Mouse (Mus musculus) MEL (cell line): ENCODE measurements around the gene Vmn1r1. TPM values are rescaled to one million over a fixed set of nuclear protein-coding genes. Genes with fewer than 3 reads are reported as not detected.

Experiments used
- DNase-seq: peaks from one replicate; pipeline ENCODE4 v3.0.0; 2011; ENCODE audit warnings: low read depth, low spot score
- H3K27ac ChIP-seq: 2 replicates; pipeline ENCODE4 v1.5.1; 2012; ENCODE audit warnings: low read depth, mild to moderate bottlenecking, control low read depth, low read length, moderate library complexity; ENCODE audit not compliant: control insufficient read depth
- H3K27me3 ChIP-seq, 2 experiments: fragments of 150-350 bp in 1 of 2; sonication (generic) in 1 of 2; 2 replicates each; pipeline ENCODE4 v1.6.1; 2012; ENCODE audit warnings: low read length in 2 of 2, mild to moderate bottlenecking in 2 of 2, improper control_type of control experiment in 1 of 2, moderate library complexity in 1 of 2; ENCODE audit not compliant: insufficient read depth in 2 of 2, control insufficient read depth in 1 of 2
- H3K36me3 ChIP-seq, 2 experiments: 2 replicates each; pipeline ENCODE4 v1.6.1; 2012 to 2014; ENCODE audit warnings: low read length in 2 of 2, improper control_type of control experiment in 1 of 2, inconsistent platforms in 1 of 2, mild to moderate bottlenecking in 1 of 2; ENCODE audit not compliant: insufficient read depth in 2 of 2, control insufficient read depth in 1 of 2
- H3K4me1 ChIP-seq, 2 experiments: fragments of 150-350 bp in 1 of 2; sonication (generic) in 1 of 2; 2 replicates each; pipeline ENCODE4 v1.6.1; 2012; ENCODE audit warnings: low read length in 2 of 2, improper control_type of control experiment in 1 of 2, mild to moderate bottlenecking in 1 of 2; ENCODE audit not compliant: insufficient read depth in 2 of 2, control insufficient read depth in 1 of 2
- H3K4me3 ChIP-seq, 2 experiments: fragments of 150-350 bp in 1 of 2; sonication (generic) in 1 of 2; 2 replicates each; pipeline ENCODE4 v1.5.1; 2012; ENCODE audit warnings: low read depth in 2 of 2, low read length in 2 of 2, mild to moderate bottlenecking in 2 of 2, moderate library complexity in 2 of 2, control low read depth in 1 of 2, improper control_type of control experiment in 1 of 2; ENCODE audit not compliant: control insufficient read depth in 1 of 2, insufficient read depth in 1 of 2
- H3K79me2 ChIP-seq: 2 replicates; pipeline ENCODE4 v1.6.1; 2012; ENCODE audit warnings: mild to moderate bottlenecking, low read length, moderate library complexity; ENCODE audit not compliant: control insufficient read depth, poor library complexity, insufficient read depth
- H3K9ac ChIP-seq: 2 replicates; pipeline ENCODE4 v1.6.1; 2012; ENCODE audit warnings: low read depth, mild to moderate bottlenecking, control low read depth, low read length, moderate library complexity; ENCODE audit not compliant: control insufficient read depth, poor library complexity, severe bottlenecking
- H3K9me3 ChIP-seq: fragments of 150-350 bp; sonication (generic); replicated peaks from 2 replicates; pipeline ENCODE4 v1.6.1; 2012; ENCODE audit warnings: mild to moderate bottlenecking, low read length, improper control_type of control experiment, moderate library complexity; ENCODE audit not compliant: insufficient read depth
- CHD1 ChIP-seq: IDR thresholded peaks from 2 replicates; pipeline ENCODE4 v1.6.1; 2012; ENCODE audit warnings: low read depth, mild to moderate bottlenecking, inconsistent platforms, low read length, improper control_type of control experiment
- CTCF ChIP-seq, 3 experiments: IDR thresholded peaks in 2 of 3; conservative IDR thresholded peaks in 1 of 3; 2 replicates each; pipeline ENCODE4 v1.5.1; 2011 to 2012; ENCODE audit warnings: low read length in 3 of 3, low read depth in 2 of 3, mild to moderate bottlenecking in 2 of 3, improper control_type of control experiment in 1 of 3, inconsistent platforms in 1 of 3, mixed read lengths in 1 of 3, moderate library complexity in 1 of 3; ENCODE audit not compliant: control insufficient read depth in 1 of 3, insufficient read depth in 1 of 3, poor library complexity in 1 of 3, severe bottlenecking in 1 of 3
- ELF1 ChIP-seq: IDR thresholded peaks from 2 replicates; pipeline ENCODE4 v1.6.1; 2014; ENCODE audit warnings: low read depth, mild to moderate bottlenecking, inconsistent platforms, low read length, improper control_type of control experiment, moderate library complexity
- EP300 ChIP-seq, 2 experiments: IDR thresholded peaks; 2 replicates each; pipeline ENCODE4 v1.6.1; 2011; ENCODE audit warnings: improper control_type of control experiment in 2 of 2, low read length in 2 of 2, low read depth in 1 of 2, mild to moderate bottlenecking in 1 of 2
- GATA1 ChIP-seq: IDR thresholded peaks from 2 replicates; pipeline ENCODE4 v1.6.1; 2011; ENCODE audit warnings: low read depth, low read length, improper control_type of control experiment
- JUND ChIP-seq: IDR thresholded peaks from 2 replicates; pipeline ENCODE4 v1.6.1; 2011; ENCODE audit warnings: low read depth, mild to moderate bottlenecking, improper control_type of control experiment, low read length
- MAX ChIP-seq: IDR thresholded peaks from 2 replicates; pipeline ENCODE4 v1.6.1; 2011; ENCODE audit warnings: low read length, improper control_type of control experiment
- MYB ChIP-seq: IDR thresholded peaks from 2 replicates; pipeline ENCODE4 v1.6.1; 2011; ENCODE audit warnings: mild to moderate bottlenecking, low read depth, low read length, improper control_type of control experiment
- NELFE ChIP-seq: IDR thresholded peaks from 2 replicates; pipeline ENCODE4 v1.6.1; 2011; ENCODE audit warnings: low read depth, low read length, improper control_type of control experiment
- POLR2AphosphoS5 ChIP-seq: IDR thresholded peaks from 2 replicates; pipeline ENCODE4 v1.6.1; 2012; ENCODE audit warnings: low read depth, borderline replicate concordance, mild to moderate bottlenecking, inconsistent platforms, low read length, moderate library complexity, mixed read lengths
- RCOR1 ChIP-seq: IDR thresholded peaks from 2 replicates; pipeline ENCODE4 v1.6.1; 2012; ENCODE audit warnings: low read depth, mild to moderate bottlenecking, inconsistent platforms, low read length, improper control_type of control experiment
- SMC3 ChIP-seq: IDR thresholded peaks from 2 replicates; pipeline ENCODE4 v1.6.1; 2011; ENCODE audit warnings: low read depth, low read length, improper control_type of control experiment
- TBP ChIP-seq: IDR thresholded peaks from 2 replicates; pipeline ENCODE4 v1.8.0; 2011; ENCODE audit warnings: low read depth, low read length, improper control_type of control experiment
- UBTF ChIP-seq: IDR thresholded peaks from 2 replicates; pipeline ENCODE4 v1.6.1; 2012; ENCODE audit warnings: low read depth, mild to moderate bottlenecking, inconsistent platforms, low read length, improper control_type of control experiment, moderate library complexity, borderline replicate concordance; ENCODE audit not compliant: insufficient read depth
- USF2 ChIP-seq, 2 experiments: IDR thresholded peaks; 2 replicates each; pipeline ENCODE4 v1.6.1; 2011 to 2012; ENCODE audit warnings: improper control_type of control experiment in 2 of 2, low read length in 2 of 2, borderline replicate concordance in 1 of 2, inconsistent platforms in 1 of 2, low read depth in 1 of 2, mild to moderate bottlenecking in 1 of 2; ENCODE audit not compliant: insufficient read depth in 1 of 2
- ZC3H11A ChIP-seq: IDR thresholded peaks from 2 replicates; pipeline ENCODE4 v1.6.1; 2012; ENCODE audit warnings: low read depth, mild to moderate bottlenecking, inconsistent platforms, low read length, improper control_type of control experiment
- polyA plus RNA-seq, 2 experiments: library from polyadenylated mRNA; stranded (reverse) in 1 of 2; unstranded in 1 of 2; fragments of >175 nt in 1 of 2; fragments of >200 nt in 1 of 2; gene quantifications; 2 replicates each; pipeline versions ENCODE4 v1.2.1 to v1.2.4; 2012; ENCODE audit warnings: low replicate concordance in 2 of 2, low read depth in 1 of 2; ENCODE audit not compliant: insufficient read length in 2 of 2, insufficient read depth in 1 of 2, missing spikeins in 1 of 2
- total RNA-seq: library from RNA; depleted of rRNA; stranded (reverse); fragments of 300-350 nt; gene quantifications from 2 replicates; pipeline ENCODE4 v1.2.3, GENCODE M21; 2012; rRNA removed

Vmn1r1 gene
- total and polyA plus RNA-seq, 3 experiments, result 0.07 TPM; not detected in 2

- no peak for TF ChIP-seq GATA1
- TF ChIP-seq EP300 (IDR thresholded peaks at IDR 0.05; ENCODE audit: low read depth in 1 of 2, low read length in 2 of 2), result no peak
- TF ChIP-seq CHD1, result no peak
- TF ChIP-seq, all 39 proteins: peak for 0
Observed at GRCm38 (mm10) chr1:182107251-182107650, 57.0 kb downstream of the Vmn1r1 start (continued).

- no peak overlapping the region for H3K9ac ChIP-seq
- no peak for TF ChIP-seq SMC3
- no peak for TF ChIP-seq TBP
- TF ChIP-seq MAX, result no peak
- TF ChIP-seq ELF1, result no peak
- no peak for TF ChIP-seq NELFE
- TF ChIP-seq POLR2AphosphoS5, result no peak
- TF ChIP-seq USF2 (IDR thresholded peaks at IDR 0.05; ENCODE audit: borderline replicate concordance in 1 of 2, insufficient read depth in 1 of 2, low read depth in 1 of 2, low read length in 2 of 2), result no peak
- TF ChIP-seq MYB, result no peak
- no peak for TF ChIP-seq JUND
- no peak for TF ChIP-seq CTCF (IDR thresholded peaks at IDR 0.05 in 2 of 3, conservative IDR thresholded peaks at IDR 0.05 in 1 of 3; ENCODE audit: control insufficient read depth in 1 of 3, insufficient read depth in 1 of 3, low read depth in 2 of 3, low read length in 3 of 3, poor library complexity in 1 of 3, severe bottlenecking in 1 of 3)
- no peak for TF ChIP-seq UBTF
- TF ChIP-seq ZC3H11A, result no peak
- no peak for TF ChIP-seq RCOR1
- no peak for DNase-seq
- 0 out of 4 replicates have a peak, but pooled peaks cover 0 to 2% of the 10 kb centered on the region in 2 experiments for H3K36me3 ChIP-seq
- no peaks in the 10 kb centered on the region for H3K9me3 ChIP-seq
- peaks cover 0 to 3% of the 10 kb centered on the region in 2 experiments; a peak in 2 of 4 replicates for H3K4me1 ChIP-seq
- H3K27ac ChIP-seq, result no peak overlapping the region
- H3K4me3 ChIP-seq, result no peak overlapping the region
- H3K79me2 ChIP-seq, result no peaks in the 10 kb centered on the region
- H3K27me3 ChIP-seq, result no peaks in the 10 kb centered on the region; a peak in 1 of 4 replicates
Observed at GRCm38 (mm10) chr1:182105023-182105422, 59.3 kb downstream of the Vmn1r1 start.

Other genes with a start within 250 kb of the Vmn1r1 start
- gene Enah, start 144.5 kb downstream of the Vmn1r1 start, total RNA-seq, result 0.69 and 1.4 TPM in 2 replicates
- under 1 TPM in 1 of 2 experiments, not detected in 1; 0.45 TPM for gene Enah, start 144.5 kb downstream of the Vmn1r1 start, polyA plus RNA-seq
- 61.3 and 61.8 TPM in 2 replicates for gene Srp9, start 39.7 kb downstream of the Vmn1r1 start, total RNA-seq
- 10 to 100 TPM in 1 of 2 experiments, not detected in 1; 49.7 TPM for gene Srp9, start 39.7 kb downstream of the Vmn1r1 start, polyA plus RNA-seq
- 40.3 and 46.3 TPM in 2 replicates for gene Degs1, start 118.3 kb upstream of the Vmn1r1 start, total RNA-seq
- gene Degs1, start 118.3 kb upstream of the Vmn1r1 start, polyA plus RNA-seq, result 10 to 100 TPM in 1 of 2 experiments, not detected in 1; 54.3 TPM
- 13.3 and 16.3 TPM in 2 replicates for gene Fbxo28, start 177.1 kb upstream of the Vmn1r1 start, total RNA-seq
- gene Fbxo28, start 177.1 kb upstream of the Vmn1r1 start, polyA plus RNA-seq, result 10 to 100 TPM; 17.2 to 72.5 TPM
- gene Trp53bp2, start 244.7 kb upstream of the Vmn1r1 start, total RNA-seq, result 2.6 and 3.2 TPM in 2 replicates
- gene Trp53bp2, start 244.7 kb upstream of the Vmn1r1 start, polyA plus RNA-seq, result 10 to 100 TPM in 1 of 2 experiments, not detected in 1; 15.1 TPM